Mouse (Mus musculus) thymus, postnatal 0 days (tissue): Measurements from ENCODE around the gene Gm5565. TPM values are rescaled to one million over a fixed set of nuclear protein-coding genes. Genes with fewer than 3 reads are reported as not detected.
"Not testable (repeated sequence)": the region's sequence is repeated elsewhere in the genome, so short reads cannot be mapped to it uniquely, and the experiment has no call there.

Source experiments
- DNase-seq: peaks from one replicate; pipeline ENCODE4 v3.0.0-alpha.2; 2015; ENCODE audit warnings: low spot score
- polyA plus RNA-seq: library from polyadenylated mRNA; unstranded; fragments of >200 nt; fragmentation: Nextera tagmentation; extraction: Ambion mirVana; gene quantifications from 2 replicates; pipeline ENCODE4 v1.2.1, GENCODE M21; 2015

Gm5565 gene
- not detected in 2 replicates for polyA plus RNA-seq

DNA sequence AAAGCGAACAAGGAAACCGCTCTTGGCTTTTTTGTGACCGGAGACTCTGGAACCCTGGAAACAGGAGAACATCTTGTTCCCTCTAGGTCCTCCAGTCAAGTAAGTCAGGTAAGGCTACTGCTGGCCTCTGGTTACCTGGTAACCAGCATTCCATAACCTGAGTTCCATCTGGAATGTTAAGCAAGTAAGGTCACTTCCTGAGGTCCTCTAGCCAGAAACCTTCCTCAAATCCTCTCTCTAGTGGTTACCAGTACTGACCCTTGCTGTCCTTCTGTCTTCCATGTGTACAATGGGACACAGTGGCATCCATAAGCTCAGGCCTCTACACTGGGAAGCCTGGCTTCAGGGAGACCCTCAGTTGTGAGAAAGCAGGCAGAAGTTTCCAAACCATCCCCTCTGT, at the start of gene Gm5565:
Gm5565 (minus strand) TSS at position 101 of the 400 bp plus-strand sequence.
- DNase-seq: not testable (repeated sequence)

DNA sequence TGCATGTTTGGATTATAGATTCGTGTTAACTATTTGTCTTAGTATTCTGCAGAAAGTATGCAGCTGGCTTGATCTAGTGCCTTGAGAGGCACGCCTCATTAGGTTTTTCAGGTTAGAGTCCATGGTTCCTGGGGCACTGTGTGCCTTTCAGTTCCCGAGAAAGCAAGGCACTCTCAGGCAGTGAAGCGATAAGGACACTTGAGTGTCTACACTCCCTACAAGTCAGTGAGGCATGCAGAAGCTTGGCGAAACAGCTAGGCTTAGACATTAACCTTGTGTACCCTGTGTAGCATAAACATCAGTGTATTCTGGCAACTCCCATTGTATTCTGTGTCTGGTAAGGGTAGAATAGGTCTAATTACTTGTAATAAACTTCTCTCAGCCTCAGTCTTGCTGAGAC, 45.2 kb upstream of the Gm5565 start:
- no peak for DNase-seq

DNA sequence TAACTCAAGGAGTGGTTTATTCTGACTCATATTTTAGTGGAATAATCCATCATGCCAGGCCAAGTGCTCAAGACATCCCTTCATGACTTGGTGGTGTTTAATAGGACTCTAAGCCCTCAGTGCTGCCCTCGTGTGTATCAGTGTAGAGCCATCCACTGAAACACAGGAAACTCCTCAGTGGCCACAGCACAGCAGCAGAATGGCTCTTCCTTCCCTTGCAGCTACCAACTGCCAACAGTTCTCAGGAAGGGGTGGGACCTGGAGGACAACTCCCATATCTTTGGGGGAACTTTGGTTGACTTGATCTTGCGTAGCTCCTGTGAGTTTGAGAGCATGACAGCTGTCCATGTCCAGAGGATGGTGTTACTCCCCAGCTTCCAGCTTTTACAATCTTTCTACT, 43.6 kb upstream of the Gm5565 start:
- DNase-seq: no peak

DNA sequence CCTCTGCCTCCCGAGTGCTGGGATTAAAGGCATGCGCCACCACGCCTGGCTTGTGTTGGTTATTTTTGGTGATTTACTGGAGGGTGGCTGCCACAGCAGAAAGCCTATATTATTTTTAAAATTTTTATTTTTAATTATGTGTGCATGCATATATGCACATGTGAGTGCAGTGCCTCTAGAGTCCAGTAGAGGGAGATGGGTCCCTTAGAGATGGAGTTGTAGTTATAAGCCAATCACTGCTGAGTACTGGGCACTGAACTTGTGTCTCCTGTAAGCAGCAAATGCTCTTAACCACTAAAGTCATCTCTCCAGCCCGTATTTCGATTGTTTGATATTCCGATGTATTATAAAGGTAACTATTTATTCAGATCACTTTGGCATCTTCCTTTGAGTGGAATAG, 40.2 kb upstream of the Gm5565 start:
- no peak for DNase-seq

DNA sequence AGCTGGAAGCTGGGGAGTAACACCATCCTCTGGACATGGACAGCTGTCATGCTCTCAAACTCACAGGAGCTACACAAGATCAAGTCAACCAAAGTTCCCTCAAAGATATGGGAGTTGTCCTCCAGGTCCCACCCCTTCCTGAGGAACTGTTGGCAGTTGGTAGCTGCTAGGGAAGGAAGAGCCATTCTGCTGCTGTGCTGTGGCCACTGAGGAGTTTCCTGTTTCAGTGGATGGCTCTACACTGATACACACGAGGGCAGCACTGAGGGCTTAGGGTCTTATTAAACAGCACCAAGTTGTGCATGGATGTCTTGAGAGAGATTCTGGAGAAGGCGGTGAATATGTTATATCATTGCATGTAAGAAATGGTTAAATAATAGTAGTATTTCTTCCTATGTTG, 39.2 kb upstream of the Gm5565 start:
- DNase-seq: no peak

DNA sequence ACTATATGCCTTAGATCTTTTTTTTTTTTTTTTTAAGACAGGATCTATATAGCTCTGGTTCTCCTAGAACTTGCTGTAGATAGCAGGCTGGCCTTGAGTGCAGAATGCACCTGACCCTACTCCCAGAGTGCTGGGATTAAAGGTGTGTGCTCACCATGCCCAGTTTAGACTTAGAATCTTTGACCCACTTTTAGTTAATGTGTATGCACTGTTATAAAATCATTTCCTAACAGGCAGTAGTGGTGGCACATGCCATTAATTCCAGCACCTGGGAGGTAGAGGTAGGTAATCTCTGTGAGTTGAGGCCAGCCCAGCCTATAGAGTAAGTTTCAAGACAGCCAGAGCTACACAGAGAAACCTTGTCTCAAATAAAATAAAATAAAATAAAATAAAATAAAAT, 38.7 kb upstream of the Gm5565 start:
- no peak for DNase-seq

DNA sequence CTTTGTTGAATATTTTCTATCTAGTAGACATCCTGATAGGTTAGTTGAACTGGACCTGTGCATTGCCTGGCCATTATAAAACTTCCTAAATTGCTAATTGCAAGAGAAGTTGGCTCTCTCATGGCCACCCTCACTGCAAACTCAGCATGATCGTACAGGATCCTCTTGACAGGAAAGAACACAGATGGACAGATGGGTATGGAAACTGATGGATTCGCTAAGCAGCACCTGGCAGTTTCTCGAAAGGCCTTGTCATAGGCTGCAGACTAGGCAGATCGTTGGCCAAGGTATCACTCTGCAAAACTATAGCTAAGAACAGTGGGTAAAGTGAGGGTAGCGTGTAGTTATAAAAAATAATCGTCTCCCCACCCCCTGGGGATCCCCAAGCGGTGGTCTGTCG, 33.0 kb upstream of the Gm5565 start:
- DNase-seq: no peak

DNA sequence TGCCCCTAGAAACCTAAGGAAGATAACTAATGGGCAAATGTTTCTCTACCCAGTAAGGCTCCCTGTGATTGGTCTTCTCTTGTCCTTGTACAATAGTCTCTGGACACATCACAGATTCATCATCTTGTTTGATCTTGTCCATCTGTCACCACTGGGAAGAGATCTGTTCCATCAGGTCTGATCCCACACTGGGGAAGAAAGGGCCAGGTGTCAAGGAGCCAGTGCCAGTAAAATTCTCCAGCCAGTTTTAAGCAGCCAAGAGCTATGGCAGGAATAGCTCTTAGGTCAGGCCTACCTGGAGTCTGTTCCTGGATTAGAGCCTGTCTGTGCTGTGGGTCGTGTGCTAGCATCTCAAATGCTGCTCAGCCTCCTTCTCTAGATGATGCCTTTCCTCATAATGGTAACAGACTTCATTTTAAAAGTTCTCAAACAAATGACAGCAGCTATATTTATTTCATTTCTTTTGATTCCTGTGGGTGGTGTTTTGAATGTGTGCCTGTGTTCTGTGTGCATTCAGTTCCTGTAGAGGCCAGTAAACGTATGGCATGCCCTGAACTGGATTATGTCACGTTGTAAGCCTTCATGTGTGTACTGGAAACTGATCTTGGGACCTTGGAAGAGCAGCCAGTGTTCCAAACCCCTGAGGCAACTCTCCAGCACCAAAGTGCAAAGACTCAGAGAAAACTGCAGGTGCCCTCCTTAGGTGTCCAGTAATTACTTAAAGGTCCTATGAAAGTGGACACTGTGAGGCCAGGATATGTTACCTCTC, 30.3 kb upstream of the Gm5565 start:
- no peak for DNase-seq

DNA sequence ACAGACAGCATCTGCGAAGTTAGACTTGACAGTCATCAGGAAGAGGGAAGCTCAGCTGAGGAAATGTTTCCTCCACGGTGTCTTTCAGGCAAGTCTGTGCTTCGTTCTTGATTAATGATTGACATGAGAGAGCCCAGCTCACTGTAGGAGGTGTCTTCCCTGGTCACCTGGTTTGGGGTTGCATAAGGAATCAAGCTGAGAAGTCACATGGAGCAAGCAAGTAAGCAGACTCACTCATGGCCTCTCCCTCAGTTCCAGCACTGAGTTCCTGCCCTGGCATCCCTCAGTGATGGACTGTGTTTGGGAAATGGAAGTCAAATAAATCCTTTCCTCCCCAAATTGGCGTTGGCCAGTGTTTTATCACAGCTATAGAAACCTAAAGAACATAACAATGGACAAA, 29.8 kb upstream of the Gm5565 start:
- DNase-seq: no peak

DNA sequence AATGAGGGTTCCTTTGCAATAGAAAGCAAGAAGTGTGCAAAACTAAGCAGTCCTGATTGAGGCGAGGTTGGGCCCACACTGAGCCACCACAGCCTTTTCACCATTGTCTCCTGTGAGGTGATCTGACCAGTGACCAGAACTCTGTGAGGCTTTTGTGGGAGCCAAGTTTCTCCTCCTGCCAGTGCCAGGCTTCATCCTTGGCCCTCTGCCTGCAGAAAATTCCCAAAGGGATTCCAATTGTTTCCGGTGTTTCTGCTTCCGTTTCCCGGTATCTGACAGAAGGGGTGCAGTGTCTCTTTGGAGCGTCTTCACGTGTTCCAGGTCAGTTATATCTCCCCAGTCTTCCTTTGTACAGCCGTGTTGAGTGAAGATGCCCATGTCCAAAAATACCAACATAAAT, 28.4 kb upstream of the Gm5565 start:
- DNase-seq: no peak

DNA sequence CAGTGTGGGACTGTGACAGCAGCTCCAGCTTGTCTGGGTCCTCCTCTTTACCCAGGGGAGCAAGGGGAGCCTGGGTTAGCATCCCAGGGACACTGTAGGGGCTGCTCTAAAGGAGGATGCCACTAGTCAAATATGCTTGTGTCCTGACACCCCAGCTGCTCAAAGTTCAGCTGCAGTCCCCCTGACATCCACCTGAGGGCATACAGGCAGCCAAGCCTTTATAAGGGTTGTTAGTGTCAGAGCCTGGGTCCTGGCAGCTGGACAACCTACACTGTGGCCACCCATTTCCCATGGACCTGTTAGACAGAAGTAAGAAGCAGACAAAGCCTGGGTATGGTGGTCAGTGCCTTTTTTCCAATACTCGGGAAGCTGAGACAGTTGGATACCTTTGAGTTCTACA, 27.8 kb upstream of the Gm5565 start:
- DNase-seq: no peak

DNA sequence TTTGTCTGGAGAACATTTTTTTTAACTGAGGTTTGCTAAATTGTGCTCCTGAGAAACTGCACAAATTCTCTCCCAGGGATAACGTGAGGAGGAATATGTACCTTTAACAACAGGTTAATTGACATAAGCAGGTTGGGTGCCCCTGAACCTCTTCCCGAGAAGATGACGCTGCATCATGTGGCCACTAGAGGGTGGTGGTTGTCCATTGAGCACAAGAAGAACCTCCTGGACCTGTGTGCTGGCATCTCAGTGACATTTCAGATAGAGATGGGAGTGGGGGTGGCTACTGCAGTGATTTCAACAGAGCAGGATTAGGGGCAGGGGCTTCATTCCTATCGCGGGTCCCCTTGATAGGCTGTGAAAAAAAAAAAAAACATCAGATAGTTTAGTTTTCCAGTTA, 27.1 kb upstream of the Gm5565 start:
- peak; percentile 60 for DNase-seq

DNA sequence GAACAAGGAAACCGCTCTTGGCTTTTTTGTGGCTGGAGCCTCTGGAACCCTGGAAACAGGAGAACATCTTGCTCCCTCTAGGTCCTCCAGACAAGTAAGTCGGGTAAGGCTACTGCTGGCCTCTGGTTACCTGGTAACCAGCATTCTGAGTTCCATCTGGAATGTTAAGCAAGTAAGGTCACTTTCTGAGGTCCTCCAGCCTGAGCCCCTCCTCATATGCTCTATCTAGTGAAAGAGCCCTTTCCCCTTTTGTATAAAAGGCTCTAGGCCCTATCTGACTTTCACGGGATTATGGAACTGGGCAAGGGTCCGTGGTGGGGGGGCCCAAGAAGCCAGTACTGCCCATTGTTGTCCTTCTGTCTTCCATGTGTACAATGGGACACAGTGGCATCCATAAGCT, 24.9 kb upstream of the Gm5565 start, which contains the start of gene 1700001J03Rik:
1700001J03Rik (minus strand) TSS at position 101 of the 400 bp plus-strand sequence.
- not testable (repeated sequence) for DNase-seq

DNA sequence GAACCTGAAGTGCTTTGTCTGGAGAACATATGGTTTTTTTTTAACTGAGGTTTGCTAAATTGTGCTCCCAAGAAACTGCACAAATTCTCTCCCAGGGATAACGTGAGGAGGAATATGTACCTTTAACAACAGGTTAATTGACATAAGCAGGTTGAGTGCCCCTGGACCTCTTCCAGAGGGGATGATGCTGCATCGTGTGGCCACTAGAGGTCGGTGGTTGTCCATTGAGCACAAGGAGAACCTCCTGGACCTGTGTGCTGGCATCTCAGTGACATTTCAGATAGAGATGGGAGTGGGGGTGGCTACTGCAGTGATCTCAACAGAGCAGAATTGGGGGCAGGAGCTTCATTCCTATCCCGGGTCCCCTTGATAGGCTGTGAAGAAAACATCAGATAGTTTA, 12.4 kb upstream of the Gm5565 start:
- not testable (repeated sequence) for DNase-seq

DNA sequence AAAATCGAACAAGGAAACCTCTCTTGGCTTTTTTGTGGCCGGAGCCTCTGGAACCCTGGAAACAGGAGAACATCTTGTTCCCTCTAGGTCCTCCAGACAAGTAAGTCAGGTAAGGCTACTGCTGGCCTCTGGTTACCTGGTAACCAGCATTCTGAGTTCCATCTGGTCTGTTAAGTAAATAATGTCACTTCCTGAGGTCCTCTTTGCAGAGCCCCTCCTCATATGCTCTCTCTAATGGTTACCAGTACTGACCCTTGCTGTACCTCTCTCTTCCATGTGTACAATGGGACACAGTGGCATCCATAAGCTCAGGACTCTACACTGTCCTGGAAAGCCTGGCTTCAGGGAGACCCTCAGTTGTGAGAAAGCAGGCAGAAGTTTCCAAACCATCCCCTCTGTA, 10.3 kb upstream of the Gm5565 start, which contains the start of gene Gm6309:
Gm6309 (minus strand) TSS at position 101 of the 400 bp plus-strand sequence.
- not testable (repeated sequence) for DNase-seq

DNA sequence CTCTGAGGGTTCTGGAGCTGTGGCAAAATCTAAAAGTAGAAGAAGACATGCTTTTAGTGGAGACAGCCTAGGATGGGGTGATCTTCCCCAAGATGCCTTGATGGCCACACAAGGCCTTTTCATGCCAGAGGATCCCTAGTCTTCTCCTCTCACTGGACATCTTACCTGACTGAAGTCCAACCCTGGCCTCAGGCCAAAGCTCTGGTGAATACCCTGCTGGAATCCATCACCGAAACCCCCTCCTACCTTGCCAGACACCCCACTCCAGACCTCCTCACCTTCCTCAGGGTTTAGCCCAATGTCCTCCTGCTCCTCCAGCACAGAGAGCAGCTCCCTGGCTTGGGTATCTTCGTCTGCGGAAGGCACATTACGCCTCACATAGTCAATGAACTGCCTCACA, 2.0 kb downstream of the Gm5565 start:
- not testable (repeated sequence) for DNase-seq

DNA sequence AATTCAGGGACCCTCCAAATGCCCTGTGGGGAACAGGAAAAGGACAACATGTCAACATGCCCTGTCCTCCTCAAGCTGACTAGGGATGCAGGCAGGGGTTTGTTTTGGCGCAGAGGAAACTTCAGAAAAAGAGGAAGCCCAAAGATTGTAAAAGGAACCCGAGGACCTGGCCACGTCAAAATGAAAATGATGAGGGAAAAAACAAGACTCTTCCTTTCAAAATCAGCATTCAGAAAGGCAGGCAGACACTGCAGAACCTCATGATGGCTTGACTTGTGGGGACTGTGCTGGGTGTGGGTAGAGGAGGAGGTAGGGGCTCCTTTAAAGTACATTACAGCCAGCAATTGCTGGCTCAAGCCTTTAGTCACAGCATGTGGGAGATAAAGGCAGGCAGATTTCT, 9.9 kb downstream of the Gm5565 start:
- DNase-seq: no peak

DNA sequence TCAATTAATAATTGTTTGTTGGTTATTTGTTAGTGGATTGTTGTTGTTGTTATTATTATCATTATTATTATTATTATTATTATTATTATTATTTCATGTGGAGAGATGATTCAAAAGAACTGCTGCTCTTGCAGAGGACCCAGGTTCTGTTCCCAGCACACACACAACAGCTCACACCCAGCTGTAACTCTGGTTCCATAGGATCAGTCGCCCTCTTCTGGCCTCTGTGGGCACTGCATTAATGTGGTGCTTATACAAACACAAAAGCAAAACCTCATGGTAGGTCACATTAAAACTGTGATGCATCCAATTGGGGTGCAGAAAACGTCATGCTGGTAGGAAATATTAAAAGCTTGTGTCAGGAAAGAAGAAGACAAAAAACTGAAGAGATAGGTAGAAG, 12.4 kb downstream of the Gm5565 start:
- DNase-seq: peak; percentile 30

Other genes with a start within 250 kb of the Gm5565 start
- gene Cyp3a25, start 150.9 kb downstream of the Gm5565 start, polyA plus RNA-seq: not detected in 2 replicates
- not detected in 2 replicates for gene Cyp3a59, start 81.3 kb downstream of the Gm5565 start, polyA plus RNA-seq
- not detected in 2 replicates for gene Gm6309, start 10.2 kb upstream of the Gm5565 start, polyA plus RNA-seq
- not detected in 2 replicates for gene 1700001J03Rik, start 24.8 kb upstream of the Gm5565 start, polyA plus RNA-seq
- 61.1 and 63.3 TPM in 2 replicates for gene Rnf6, start 61.0 kb upstream of the Gm5565 start, polyA plus RNA-seq
- gene Cdk8, start 70.7 kb upstream of the Gm5565 start, polyA plus RNA-seq: 15.6 and 16.3 TPM in 2 replicates
- gene Wasf3, start 224.4 kb upstream of the Gm5565 start, polyA plus RNA-seq: 0.29 and 0.35 TPM in 2 replicates